Mouse (Mus musculus): ENCODE data around the gene Zfp57. TPM values are rescaled to one million over a fixed set of nuclear protein-coding genes. Genes with fewer than 3 reads are reported as not detected.
A peak's percentile ranks its signal among the peaks of the same experiment; 100 is the strongest.

The Zfp57 gene
- polyA plus RNA-seq, 1 experiment from 2014 or later, result 199 TPM

- Histone ChIP-seq H3K4me3 (ENCODE audit: low read depth, low read length) (no peak overlapping the region), H3K4me1 (ENCODE audit: control insufficient read depth, insufficient read depth, low read length) (no peaks in the 10 kb centered on the region), H3K27ac (ENCODE audit: low read depth, low read length) (no peak overlapping the region), H3K27me3 (replicated peaks; ENCODE audit: control insufficient read depth, insufficient read depth, low read length) (no peaks in the 10 kb centered on the region), H3K9ac (ENCODE audit: low read length) (no peak overlapping the region), H3K9me3 (replicated peaks; ENCODE audit: control insufficient read depth, low read length) (no peaks in the 10 kb centered on the region), H3K4me2 (ENCODE audit: low read length) (no peak overlapping the region), H3K36me3 (ENCODE audit: control insufficient read depth, insufficient read depth, low read length) (no peaks in the 10 kb centered on the region)
- ATAC-seq (no peak), DNase-seq (ENCODE audit: low spot score) (no peak)
- 66% methylated on average over 2 of the region's 2 CpGs for WGBS
These were observed 25.5 kb downstream of the Zfp57 start for GRCm38 (mm10) chr17:37026425-37026824.

- Histone ChIP-seq H3K4me2 (ENCODE audit: low read length) (no peak overlapping the region), H3K27me3 (replicated peaks; ENCODE audit: control insufficient read depth, insufficient read depth, low read length) (no peaks in the 10 kb centered on the region), H3K4me3 (ENCODE audit: low read depth, low read length) (no peak overlapping the region), H3K36me3 (ENCODE audit: control insufficient read depth, insufficient read depth, low read length) (no peaks in the 10 kb centered on the region), H3K9ac (ENCODE audit: low read length) (no peak overlapping the region), H3K27ac (ENCODE audit: low read depth, low read length) (peak overlapping the region; percentile 96; the same call in 1 of the 2 replicates), H3K4me1 (ENCODE audit: control insufficient read depth, insufficient read depth, low read length) (no peaks in the 10 kb centered on the region), H3K9me3 (replicated peaks; ENCODE audit: control insufficient read depth, low read length) (no peaks in the 10 kb centered on the region)
- no peak for ATAC-seq
- WGBS, result 96% methylated on average over 4 of the region's 4 CpGs
- DNase-seq (ENCODE audit: low spot score), result no peak
These were observed 26.5 kb downstream of the Zfp57 start for GRCm38 (mm10) chr17:37027486-37027885.

- Histone ChIP-seq H3K4me2 (ENCODE audit: low read length) (peak overlapping the region; percentile 47), H3K4me1 (ENCODE audit: control insufficient read depth, insufficient read depth, low read length) (no peaks in the 10 kb centered on the region), H3K9ac (ENCODE audit: low read length) (peak overlapping the region; percentile 59), H3K9me3 (replicated peaks; ENCODE audit: control insufficient read depth, low read length) (no peaks in the 10 kb centered on the region), H3K4me3 (ENCODE audit: low read depth, low read length) (peak overlapping the region; percentile 34), H3K36me3 (ENCODE audit: control insufficient read depth, insufficient read depth, low read length) (no peaks in the 10 kb centered on the region), H3K27ac (ENCODE audit: low read depth, low read length) (peak overlapping the region; percentile 96), H3K27me3 (replicated peaks; ENCODE audit: control insufficient read depth, insufficient read depth, low read length) (no peaks in the 10 kb centered on the region)
- 3% methylated on average over 10 of the region's 10 CpGs for WGBS
- DNase-seq (ENCODE audit: low spot score) (peak; percentile 27), ATAC-seq (peak; percentile 30)
These were observed 27.2 kb downstream of the Zfp57 start for GRCm38 (mm10) chr17:37028212-37028611.

- Histone ChIP-seq H3K4me1 (ENCODE audit: control insufficient read depth, insufficient read depth, low read length) (no peaks in the 10 kb centered on the region), H3K9me3 (replicated peaks; ENCODE audit: control insufficient read depth, low read length) (no peaks in the 10 kb centered on the region), H3K4me3 (ENCODE audit: low read depth, low read length) (peak overlapping the region; percentile 34), H3K27ac (ENCODE audit: low read depth, low read length) (peak overlapping the region; percentile 96), H3K4me2 (ENCODE audit: low read length) (peak overlapping the region; percentile 47), H3K36me3 (ENCODE audit: control insufficient read depth, insufficient read depth, low read length) (no peaks in the 10 kb centered on the region), H3K27me3 (replicated peaks; ENCODE audit: control insufficient read depth, insufficient read depth, low read length) (no peaks in the 10 kb centered on the region), H3K9ac (ENCODE audit: low read length) (peak overlapping the region; percentile 59)
- ATAC-seq (peak; percentile 99), DNase-seq (ENCODE audit: low spot score) (peak; percentile 99)
- WGBS, result under 1% methylated on average over 14 of the region's 14 CpGs
These were observed 27.7 kb downstream of the Zfp57 start for GRCm38 (mm10) chr17:37028683-37029120.

- no peaks in the 10 kb centered on the region for H3K4me1 ChIP-seq (ENCODE audit: control insufficient read depth, insufficient read depth, low read length)
- peak overlapping the region; percentile 34 for H3K4me3 ChIP-seq (ENCODE audit: low read depth, low read length)
- peak overlapping the region; percentile 96 for H3K27ac ChIP-seq (ENCODE audit: low read depth, low read length)
- no peaks in the 10 kb centered on the region for H3K9me3 ChIP-seq (replicated peaks; ENCODE audit: control insufficient read depth, low read length)
- DNase-seq (ENCODE audit: low spot score) (no peak), ATAC-seq (peak; percentile 11)
- no peaks in the 10 kb centered on the region for H3K36me3 ChIP-seq (ENCODE audit: control insufficient read depth, insufficient read depth, low read length)
- no peaks in the 10 kb centered on the region for H3K27me3 ChIP-seq (replicated peaks; ENCODE audit: control insufficient read depth, insufficient read depth, low read length)
- 57% methylated on average over 8 of the region's 8 CpGs for WGBS
- H3K9ac ChIP-seq (ENCODE audit: low read length), result peak overlapping the region; percentile 59
- peak overlapping the region; percentile 47 for H3K4me2 ChIP-seq (ENCODE audit: low read length)
These were observed 28.2 kb downstream of the Zfp57 start for GRCm38 (mm10) chr17:37029162-37029561.

GRCm38 (mm10) chr17:37039127-37039894 is 38.3 kb downstream of the Zfp57 start:
- Histone ChIP-seq H3K4me2 (ENCODE audit: low read length) (no peak overlapping the region), H3K4me3 (ENCODE audit: low read depth, low read length) (no peak overlapping the region), H3K9ac (ENCODE audit: low read length) (no peak overlapping the region), H3K27ac (ENCODE audit: low read depth, low read length) (no peak overlapping the region), H3K4me1 (ENCODE audit: control insufficient read depth, insufficient read depth, low read length) (no peaks in the 10 kb centered on the region), H3K36me3 (ENCODE audit: control insufficient read depth, insufficient read depth, low read length) (no peaks in the 10 kb centered on the region), H3K9me3 (replicated peaks; ENCODE audit: control insufficient read depth, low read length) (no peaks in the 10 kb centered on the region), H3K27me3 (replicated peaks; ENCODE audit: control insufficient read depth, insufficient read depth, low read length) (no peaks in the 10 kb centered on the region)
- 80% methylated on average over 2 of the region's 2 CpGs for WGBS
- DNase-seq (ENCODE audit: low spot score) (no peak), ATAC-seq (no peak)

GRCm38 (mm10) chr17:37044651-37045244 is 43.8 kb downstream of the Zfp57 start:
- ATAC-seq, result no peak
- H3K27ac ChIP-seq (ENCODE audit: low read depth, low read length), result peak overlapping the region; percentile 95

GRCm38 (mm10) chr17:37045611-37046311 is 44.8 kb downstream of the Zfp57 start, which contains the start of gene Gabbr1:
Gene Gabbr1 (plus strand): TSS chr17:37045966.
- ATAC-seq (peak; percentile 80), DNase-seq (ENCODE audit: low spot score) (peak; percentile 92)
- Histone ChIP-seq H3K9me3 (replicated peaks; ENCODE audit: control insufficient read depth, low read length) (no peaks in the 10 kb centered on the region), H3K4me1 (ENCODE audit: control insufficient read depth, insufficient read depth, low read length) (peaks cover 21% of the 10 kb centered on the region), H3K4me2 (ENCODE audit: low read length) (peak within 1 kb of the TSS; percentile 83), H3K27ac (ENCODE audit: low read depth, low read length) (peak within 1 kb of the TSS; percentile 95), H3K36me3 (ENCODE audit: control insufficient read depth, insufficient read depth, low read length) (no peaks in the 10 kb centered on the region), H3K4me3 (ENCODE audit: low read depth, low read length) (peak within 1 kb of the TSS; percentile 82), H3K27me3 (replicated peaks; ENCODE audit: control insufficient read depth, insufficient read depth, low read length) (no peaks in the 10 kb centered on the region), H3K9ac (ENCODE audit: low read length) (peak within 1 kb of the TSS; percentile 97)
- under 1% methylated on average over 33 of the region's 55 CpGs for WGBS

More at GRCm38 (mm10) chr17:37044651-37045244, 43.8 kb downstream of the Zfp57 start:
- H3K9me3 ChIP-seq (replicated peaks; ENCODE audit: control insufficient read depth, low read length), result no peaks in the 10 kb centered on the region
- no peaks in the 10 kb centered on the region for H3K36me3 ChIP-seq (ENCODE audit: control insufficient read depth, insufficient read depth, low read length)
- peak overlapping the region; percentile 97 for H3K9ac ChIP-seq (ENCODE audit: low read length)
- H3K4me1 ChIP-seq (ENCODE audit: control insufficient read depth, insufficient read depth, low read length), result peaks cover 20% of the 10 kb centered on the region
- WGBS, result 80% methylated on average over 7 of the region's 7 CpGs
- no peak for DNase-seq (ENCODE audit: low spot score)
- H3K27me3 ChIP-seq (replicated peaks; ENCODE audit: control insufficient read depth, insufficient read depth, low read length), result no peaks in the 10 kb centered on the region
- H3K4me3 ChIP-seq (ENCODE audit: low read depth, low read length), result peak overlapping the region; percentile 82
- H3K4me2 ChIP-seq (ENCODE audit: low read length), result peak overlapping the region; percentile 83
